Mouse (Mus musculus) forebrain, embryonic 10.5 days (tissue): Measurements from ENCODE around the gene Dync2li1. TPM values are rescaled to one million over a fixed set of nuclear protein-coding genes. Genes with fewer than 3 reads are reported as not detected.
A peak's percentile ranks its signal among the peaks of the same experiment; 100 is the strongest.

ENCODE experiments used
- DNase-seq: peaks from one replicate; pipeline ENCODE4 v3.0.0-alpha.2; 2017; ENCODE audit warnings: low spot score; ENCODE audit errors: extremely low spot score
- H3K27ac ChIP-seq: fragments of 300-500 bp; sonication (generic); 2 replicates; pipeline ENCODE4 v1.5.1; 2016; ENCODE audit warnings: mild to moderate bottlenecking
- H3K27me3 ChIP-seq: fragments of 300-500 bp; sonication (generic); 2 replicates; pipeline ENCODE4 v1.6.1; 2016; ENCODE audit warnings: mild to moderate bottlenecking; ENCODE audit not compliant: poor library complexity, severe bottlenecking
- H3K36me3 ChIP-seq: fragments of 300-500 bp; sonication (generic); replicated peaks from 2 replicates; pipeline ENCODE4 v1.6.1; 2016; ENCODE audit warnings: mild to moderate bottlenecking, moderate library complexity
- H3K4me1 ChIP-seq: fragments of 300-500 bp; sonication (generic); 2 replicates; pipeline ENCODE4 v1.6.1; 2016
- H3K4me3 ChIP-seq: fragments of 300-500 bp; sonication (generic); 2 replicates; pipeline ENCODE4 v1.5.1; 2016; ENCODE audit warnings: mild to moderate bottlenecking, moderate library complexity
- H3K9me3 ChIP-seq: fragments of 300-500 bp; sonication (generic); 2 replicates; pipeline ENCODE4 v1.6.1; 2016; ENCODE audit warnings: mild to moderate bottlenecking, moderate library complexity
- WGBS: fragments of 180-500 bp; shearing (Covaris S2); methylation state at CpG from one replicate; pipeline ENCODE4 v1.1.7; 2016; 5-methylcytosine and 5-hydroxymethylcytosine counted together
- polyA plus RNA-seq: library from polyadenylated mRNA; unstranded; fragments of >200 nt; fragmentation: Nextera tagmentation; extraction: Ambion mirVana; gene quantifications from 2 replicates; pipeline ENCODE4 v1.2.1, GENCODE M21; 2016

Dync2li1 gene
- polyA plus RNA-seq, 1 experiment from 2014 or later: 36.0 TPM

- H3K9me3 ChIP-seq: no peaks in the 10 kb centered on the region
- H3K4me3 ChIP-seq: no peak overlapping the region
- H3K27ac ChIP-seq: no peak overlapping the region
- 93% methylated on average over 6 of the region's 6 CpGs for WGBS
- no peak for DNase-seq
- H3K36me3 ChIP-seq: peaks cover 18% of the 10 kb centered on the region
- H3K27me3 ChIP-seq: no peaks in the 10 kb centered on the region
- H3K4me1 ChIP-seq: peaks cover 18% of the 10 kb centered on the region
Observed at GRCm38 (mm10) chr17:84637971-84638370, 11.7 kb downstream of the Dync2li1 start.

- H3K9me3 ChIP-seq: no peaks in the 10 kb centered on the region
- no peaks in the 10 kb centered on the region for H3K27me3 ChIP-seq
- no peak for DNase-seq
- H3K27ac ChIP-seq: peak overlapping the region; percentile 27; the same call in 1 of the 2 replicates
- H3K36me3 ChIP-seq: peaks cover 6% of the 10 kb centered on the region; the same call in 1 of the 2 replicates
- H3K4me3 ChIP-seq: no peak overlapping the region
- WGBS: 58% methylated on average over 10 of the region's 10 CpGs
- peaks cover 35% of the 10 kb centered on the region for H3K4me1 ChIP-seq
Observed at GRCm38 (mm10) chr17:84639796-84640378, 13.6 kb downstream of the Dync2li1 start.

DNA sequence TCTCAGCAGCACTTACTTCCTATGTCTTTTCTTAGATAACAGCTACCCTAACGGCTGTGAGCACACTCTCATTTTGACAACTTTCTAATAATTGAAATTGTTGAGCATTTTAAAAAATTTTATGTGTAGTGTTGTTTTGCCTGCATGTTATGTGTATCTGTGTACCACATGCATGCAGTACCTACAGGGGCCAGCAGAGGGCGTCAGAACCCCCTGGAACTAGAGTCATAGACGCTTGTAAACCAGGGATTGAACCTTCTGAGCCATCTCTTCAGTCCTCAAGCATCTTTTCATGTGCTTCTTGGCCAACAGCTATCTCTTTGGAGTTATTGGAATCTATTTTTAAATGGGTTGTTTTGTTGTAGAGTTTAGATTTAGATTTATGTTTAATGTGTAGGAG lies 15.6 kb downstream of the Dync2li1 start:
- Histone ChIP-seq H3K36me3 (0 out of 2 replicates have a peak, but pooled peaks cover 6% of the 10 kb centered on the region), H3K4me1 (peaks cover 54% of the 10 kb centered on the region), H3K27me3 (no peaks in the 10 kb centered on the region), H3K9me3 (no peaks in the 10 kb centered on the region), H3K4me3 (no peak overlapping the region), H3K27ac (no peak overlapping the region)
- peak; percentile 48 for DNase-seq
- WGBS: 36% methylated on average over 3 of the region's 3 CpGs

DNA sequence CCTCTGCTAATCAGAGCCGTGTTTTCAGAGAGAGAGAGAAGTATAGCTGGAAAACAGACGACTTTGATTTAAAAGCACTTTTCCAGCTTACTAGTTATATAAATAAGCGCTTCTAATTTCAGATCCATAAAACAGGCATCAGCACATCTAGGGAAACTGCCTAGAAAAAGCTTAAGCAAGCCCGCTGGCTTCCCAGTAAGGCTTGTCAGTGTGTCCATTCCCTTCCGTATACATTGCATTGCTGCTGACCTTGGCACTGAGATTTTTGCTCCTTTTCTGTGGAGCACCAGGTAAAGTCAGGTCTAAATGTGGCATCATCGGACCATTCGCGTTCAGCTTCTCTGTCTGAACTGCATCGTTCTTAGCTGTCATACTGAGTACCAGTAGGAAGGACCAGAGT lies 16.0 kb downstream of the Dync2li1 start:
- H3K27me3 ChIP-seq: no peaks in the 10 kb centered on the region
- H3K4me1 ChIP-seq: peaks cover 54% of the 10 kb centered on the region
- H3K27ac ChIP-seq: no peak overlapping the region
- WGBS: 92% methylated on average over 9 of the region's 9 CpGs
- no peak for DNase-seq
- H3K9me3 ChIP-seq: no peaks in the 10 kb centered on the region
- H3K4me3 ChIP-seq: no peak overlapping the region
- H3K36me3 ChIP-seq: 0 out of 2 replicates have a peak, but pooled peaks cover 6% of the 10 kb centered on the region

GRCm38 (mm10) chr17:84644292-84645050 lies 18.2 kb downstream of the Dync2li1 start:
- Histone ChIP-seq H3K4me1 (peaks cover 49% of the 10 kb centered on the region), H3K27ac (peak overlapping the region; percentile 49), H3K4me3 (no peak overlapping the region), H3K27me3 (no peaks in the 10 kb centered on the region), H3K36me3 (0 out of 2 replicates have a peak, but pooled peaks cover 4% of the 10 kb centered on the region), H3K9me3 (no peaks in the 10 kb centered on the region)
- 51% methylated on average over 16 of the region's 16 CpGs for WGBS
- DNase-seq: peak; percentile 44

DNA sequence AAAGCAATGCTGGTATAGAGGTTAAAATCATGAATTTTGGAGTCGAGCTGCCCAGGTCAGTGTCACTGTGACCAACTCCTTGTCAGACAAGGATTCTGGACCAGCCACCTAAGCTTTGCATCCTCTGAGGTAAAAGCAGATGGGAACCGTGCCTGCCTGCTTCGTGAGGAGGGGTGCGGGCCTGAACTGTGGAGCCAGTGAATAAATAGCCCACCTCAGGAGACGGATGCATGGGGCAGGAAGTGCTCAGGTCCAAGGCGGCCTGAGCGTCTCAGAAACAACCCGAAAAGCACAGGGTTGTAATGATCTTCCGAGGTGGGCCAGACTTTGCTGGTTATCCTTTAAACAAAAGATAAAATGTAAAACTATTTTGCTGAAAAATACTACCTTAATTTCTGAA lies 18.8 kb downstream of the Dync2li1 start:
- H3K27ac ChIP-seq: peak overlapping the region; percentile 49

GRCm38 (mm10) chr17:84645894-84646293 lies 19.6 kb downstream of the Dync2li1 start:
- Histone ChIP-seq H3K27ac (peak overlapping the region; percentile 41; the same call in 1 of the 2 replicates), H3K4me3 (no peak overlapping the region), H3K36me3 (0 out of 2 replicates have a peak, but pooled peaks cover 7% of the 10 kb centered on the region), H3K27me3 (no peaks in the 10 kb centered on the region), H3K4me1 (peaks cover 40% of the 10 kb centered on the region), H3K9me3 (no peaks in the 10 kb centered on the region)
- 33% methylated on average over 4 of the region's 7 CpGs for WGBS
- peak; percentile 39 for DNase-seq

More for the DNA sequence above, 18.8 kb downstream of the Dync2li1 start:
- Histone ChIP-seq H3K36me3 (0 out of 2 replicates have a peak, but pooled peaks cover 4% of the 10 kb centered on the region), H3K9me3 (no peaks in the 10 kb centered on the region), H3K4me3 (no peak overlapping the region), H3K27me3 (no peaks in the 10 kb centered on the region), H3K4me1 (peaks cover 42% of the 10 kb centered on the region)
- DNase-seq: no peak
- 16% methylated on average over 9 of the region's 9 CpGs for WGBS

DNA sequence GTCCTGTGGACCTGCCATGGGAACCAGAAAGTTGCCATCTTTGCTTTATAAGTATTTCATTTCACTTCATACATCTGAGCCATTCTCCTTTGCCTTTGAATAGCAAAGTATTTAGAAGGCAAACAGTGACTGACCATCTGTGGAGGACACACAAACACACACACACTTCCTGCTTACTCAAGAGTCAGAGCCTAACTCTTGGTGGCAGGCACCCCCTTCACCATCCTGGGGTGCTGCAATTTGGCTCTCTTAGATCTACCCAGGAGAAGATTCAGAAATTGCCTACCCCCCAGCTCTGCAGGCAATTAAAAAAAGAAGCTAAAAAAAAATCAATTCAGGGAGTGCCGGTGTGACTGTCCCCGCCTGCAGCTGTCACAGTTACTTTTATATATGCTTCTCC lies 20.2 kb downstream of the Dync2li1 start:
- WGBS: 78% methylated on average over 2 of the region's 2 CpGs
- no peaks in the 10 kb centered on the region for H3K27me3 ChIP-seq
- no peaks in the 10 kb centered on the region for H3K9me3 ChIP-seq
- 0 out of 2 replicates have a peak overlapping the region, but pooled peaks have one; percentile 17 for H3K27ac ChIP-seq
- H3K4me1 ChIP-seq: peaks cover 40% of the 10 kb centered on the region
- H3K36me3 ChIP-seq: 0 out of 2 replicates have a peak, but pooled peaks cover 3% of the 10 kb centered on the region
- H3K4me3 ChIP-seq: no peak overlapping the region
- no peak for DNase-seq

DNA sequence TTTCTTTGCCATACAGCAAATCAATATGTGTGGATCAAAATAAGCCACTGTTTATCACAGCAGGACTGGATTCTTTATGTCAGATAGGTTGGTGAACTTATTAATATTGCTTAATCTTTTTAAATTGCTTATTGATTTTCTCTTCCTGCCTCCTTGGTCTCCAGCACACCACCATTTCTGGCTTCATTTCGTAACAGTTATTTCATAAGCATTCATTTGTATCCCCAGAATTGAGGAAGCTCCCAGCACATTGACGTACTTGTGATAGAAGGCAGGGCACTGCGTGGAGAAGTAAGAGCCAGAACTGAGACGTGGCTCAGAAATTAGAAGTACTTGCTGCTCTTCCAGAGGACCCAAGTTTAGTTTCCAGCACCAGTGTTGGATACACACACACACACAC lies 21.3 kb downstream of the Dync2li1 start:
- no peak overlapping the region for H3K27ac ChIP-seq
- H3K9me3 ChIP-seq: no peaks in the 10 kb centered on the region
- H3K36me3 ChIP-seq: peaks cover 7% of the 10 kb centered on the region; the same call in 1 of the 2 replicates
- peaks cover 39% of the 10 kb centered on the region for H3K4me1 ChIP-seq
- no peaks in the 10 kb centered on the region for H3K27me3 ChIP-seq
- 93% methylated on average over 4 of the region's 4 CpGs for WGBS
- no peak overlapping the region for H3K4me3 ChIP-seq
- DNase-seq: no peak

GRCm38 (mm10) chr17:84650302-84651017 lies 24.2 kb downstream of the Dync2li1 start:
- WGBS: 93% methylated on average over 9 of the region's 9 CpGs
- H3K9me3 ChIP-seq: no peaks in the 10 kb centered on the region
- H3K4me1 ChIP-seq: peaks cover 13% of the 10 kb centered on the region
- no peaks in the 10 kb centered on the region for H3K27me3 ChIP-seq
- no peak overlapping the region for H3K4me3 ChIP-seq
- no peak overlapping the region for H3K27ac ChIP-seq
- no peak for DNase-seq
- H3K36me3 ChIP-seq: peaks cover 13% of the 10 kb centered on the region

GRCm38 (mm10) chr17:84653544-84653943 lies 27.2 kb downstream of the Dync2li1 start:
- no peaks in the 10 kb centered on the region for H3K9me3 ChIP-seq
- H3K27ac ChIP-seq: no peak overlapping the region
- no peak for DNase-seq
- H3K4me3 ChIP-seq: no peak overlapping the region
- no peaks in the 10 kb centered on the region for H3K27me3 ChIP-seq
- 91% methylated on average over 9 of the region's 9 CpGs for WGBS
- H3K36me3 ChIP-seq: peaks cover 13% of the 10 kb centered on the region
- peaks cover 27% of the 10 kb centered on the region for H3K4me1 ChIP-seq

GRCm38 (mm10) chr17:84656205-84656604 lies 29.9 kb downstream of the Dync2li1 start:
- WGBS: 82% methylated on average over 5 of the region's 5 CpGs
- Histone ChIP-seq H3K9me3 (no peaks in the 10 kb centered on the region), H3K27ac (no peak overlapping the region), H3K4me3 (no peak overlapping the region), H3K4me1 (peaks cover 35% of the 10 kb centered on the region), H3K36me3 (peaks cover 9% of the 10 kb centered on the region), H3K27me3 (no peaks in the 10 kb centered on the region)
- DNase-seq: no peak
